Mouse (Mus musculus) limb, embryonic 12.5 days (tissue): Measurements from ENCODE around the gene Kdm5b. TPM values are rescaled to one million over a fixed set of nuclear protein-coding genes. Genes with fewer than 3 reads are reported as not detected.

Experiments used
- polyA plus RNA-seq: library from polyadenylated mRNA; unstranded; fragments of >200 nt; fragmentation: Nextera tagmentation; extraction: Ambion mirVana; gene quantifications from 2 replicates; pipeline ENCODE4 v1.2.1, GENCODE M21; 2016

Kdm5b gene
- polyA plus RNA-seq, 1 experiment from 2014 or later: 111 TPM

Other genes starting within 250 kb of the Kdm5b start
- gene Ppfia4, start 227.2 kb upstream of the Kdm5b start, polyA plus RNA-seq: 6.5 and 6.7 TPM in 2 replicates
- 96.6 and 99.3 TPM in 2 replicates for gene Tmem183a, start 198.2 kb upstream of the Kdm5b start, polyA plus RNA-seq
- not detected in 2 replicates for gene 4933406M09Rik, start 174.2 kb upstream of the Kdm5b start, polyA plus RNA-seq
- 42.6 and 44.0 TPM in 2 replicates for gene Cyb5r1, start 154.6 kb upstream of the Kdm5b start, polyA plus RNA-seq
- gene Adipor1, start 144.8 kb upstream of the Kdm5b start, polyA plus RNA-seq: 80.7 and 86.4 TPM in 2 replicates
- 35.0 and 37.8 TPM in 2 replicates for gene Klhl12, start 104.6 kb upstream of the Kdm5b start, polyA plus RNA-seq
- 32.6 and 34.1 TPM in 2 replicates for gene Rabif, start 65.5 kb upstream of the Kdm5b start, polyA plus RNA-seq
- gene Mgat4e, start 10.5 kb upstream of the Kdm5b start, polyA plus RNA-seq: not detected in 2 replicates
- 0.14 and 0.34 TPM in 2 replicates for gene Syt2, start 86.5 kb downstream of the Kdm5b start, polyA plus RNA-seq